Mouse (Mus musculus): Measurements from ENCODE around the gene Nr1d2. TPM values are rescaled to one million over a fixed set of nuclear protein-coding genes. Genes with fewer than 3 reads are reported as not detected.

The Nr1d2 gene
- total RNA-seq, 2 experiments from 2014 or later: 50.1 to 57.3 TPM

Small RNA genes lying within 50 kb of the gene (microRNA-seq; reads per million reads assigned to microRNA genes)
- not detected for gene Gm44469

Other genes starting within 250 kb of the Nr1d2 start
- gene Nkiras1, start 32.0 kb upstream of the Nr1d2 start, total RNA-seq (2021): 10 to 100 TPM; 78.4 to 83.4 TPM
- gene Rpl15, start 32.3 kb upstream of the Nr1d2 start, total RNA-seq (2021): 100 to 1,000 TPM; 585 to 608 TPM
- 100 to 1,000 TPM; 117 to 120 TPM for gene Ube2e1, start 92.7 kb upstream of the Nr1d2 start, total RNA-seq (2021)